Mouse (Mus musculus) hindbrain, postnatal 0 days (tissue): ENCODE results near the gene Rilpl1. TPM values are rescaled to one million over a fixed set of nuclear protein-coding genes. Genes with fewer than 3 reads are reported as not detected.

Source experiments
- ATAC-seq: fragments of 200-750 bp; cut with Nextera tagmentation; 2 replicates; pipeline ENCODE4 v1.8.0; 2017; ENCODE audit warnings: mild to moderate bottlenecking, moderate TSS enrichment, moderate library complexity
- DNase-seq: peaks from one replicate; pipeline ENCODE4 v3.0.0-alpha.2; 2015; ENCODE audit warnings: low spot score
- H3K27ac ChIP-seq: fragments of 300-500 bp; sonication (generic); 2 replicates; pipeline ENCODE4 v1.5.1; 2014; ENCODE audit warnings: mild to moderate bottlenecking
- H3K27me3 ChIP-seq: fragments of 300-500 bp; sonication (generic); 2 replicates; pipeline ENCODE4 v1.6.1; 2014; ENCODE audit warnings: low read length, mixed read lengths; ENCODE audit not compliant: insufficient read depth
- H3K36me3 ChIP-seq: fragments of 300-500 bp; sonication (generic); 2 replicates; pipeline ENCODE4 v1.6.1; 2014; ENCODE audit warnings: low read length, mixed read lengths; ENCODE audit not compliant: insufficient read depth
- H3K4me1 ChIP-seq: fragments of 300-500 bp; sonication (generic); 2 replicates; pipeline ENCODE4 v1.6.1; 2014; ENCODE audit warnings: antibody characterized with exemption, low read length, mixed read lengths; ENCODE audit not compliant: insufficient read depth
- H3K4me2 ChIP-seq: fragments of 300-500 bp; sonication (generic); 2 replicates; pipeline ENCODE4 v1.6.1; 2014; ENCODE audit warnings: low read depth, mild to moderate bottlenecking, low read length, moderate library complexity, mixed read lengths
- H3K4me3 ChIP-seq: fragments of 300-500 bp; sonication (generic); 2 replicates; pipeline ENCODE4 v1.5.1; 2014; ENCODE audit warnings: low read length
- H3K9ac ChIP-seq: fragments of 300-500 bp; sonication (generic); replicated peaks from 2 replicates; pipeline ENCODE4 v1.6.1; 2014; ENCODE audit warnings: mild to moderate bottlenecking, low read length, moderate library complexity, mixed read lengths
- H3K9me3 ChIP-seq: fragments of 300-500 bp; sonication (generic); 2 replicates; pipeline ENCODE4 v1.6.1; 2016; ENCODE audit warnings: low read length, mixed read lengths
- CTCF ChIP-seq: IDR thresholded peaks from 2 replicates; pipeline ENCODE4 v1.5.1; 2016; ENCODE audit warnings: antibody characterized with exemption, control low read depth, low read depth
- WGBS: fragments of 180-500 bp; shearing (Covaris S2); extraction: QIAGEN DNeasy Blood & Tissue Kit; methylation state at CpG from one replicate; pipeline ENCODE4 v1.1.7; 2014; 5-methylcytosine and 5-hydroxymethylcytosine counted together
- polyA plus RNA-seq: library from polyadenylated mRNA; unstranded; fragments of >200 nt; fragmentation: Nextera tagmentation; extraction: Ambion mirVana; gene quantifications from 2 replicates; pipeline ENCODE4 v1.2.1, GENCODE M21; 2015
- total RNA-seq: library from RNA; depleted of rRNA; stranded (reverse); fragments of >200 nt; gene quantifications from 2 replicates; pipeline ENCODE4 v1.2.3, GENCODE M21; 2014

Gene Rilpl1
- total and polyA plus RNA-seq, 2 experiments from 2014 or later = 12.4 to 13.3 TPM

GRCm38 (mm10) chr5:124540383-124540786, 9.2 kb upstream of the Rilpl1 start, which contains the start of gene Tmed2:
Gene Tmed2 (plus strand): TSS chr5:124540695.
- peak within 1 kb of the TSS; percentile 63 for H3K4me3 ChIP-seq
- peak within 1 kb of the TSS; percentile 68 for H3K4me2 ChIP-seq
- H3K27me3 ChIP-seq = no peaks in the 10 kb centered on the region
- no peaks in the 10 kb centered on the region for H3K9me3 ChIP-seq
- peak within 1 kb of the TSS; percentile 78 for H3K27ac ChIP-seq
- under 1% methylated on average over 33 of the region's 35 CpGs for WGBS
- ATAC-seq (peak; percentile 97), DNase-seq (peak; percentile 99)
- H3K9ac ChIP-seq = peak within 1 kb of the TSS; percentile 66
- peaks cover 11% of the 10 kb centered on the region; the same call in 1 of the 2 replicates for H3K36me3 ChIP-seq
- TF ChIP-seq CTCF = peak; percentile 53
- no peaks in the 10 kb centered on the region; the same call in 1 of the 2 replicates for H3K4me1 ChIP-seq

DNA sequence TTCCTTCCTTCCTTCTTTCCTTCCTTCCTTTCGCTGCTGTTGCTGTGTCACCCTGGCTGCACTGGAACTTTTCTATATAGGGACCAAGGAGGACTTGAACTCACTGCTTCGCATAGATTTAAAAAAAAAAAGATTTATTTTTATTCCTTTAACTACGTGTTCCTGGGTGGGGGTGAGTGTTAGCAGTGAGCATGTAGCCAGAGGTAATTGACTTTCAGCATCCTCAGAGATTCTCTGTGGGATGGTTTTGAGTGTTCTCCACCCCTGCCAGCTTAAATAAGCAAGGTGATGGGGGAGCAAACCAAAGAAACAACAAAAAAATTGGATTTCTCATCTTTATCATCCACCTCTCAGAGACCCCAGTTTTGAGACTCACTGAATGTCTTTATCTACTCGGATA, 8.7 kb upstream of the Rilpl1 start:
- H3K36me3 ChIP-seq = peaks cover 6% of the 10 kb centered on the region; the same call in 1 of the 2 replicates
- 75% methylated on average over 4 of the region's 4 CpGs for WGBS
- no peaks in the 10 kb centered on the region; the same call in 1 of the 2 replicates for H3K4me1 ChIP-seq
- peak overlapping the region; percentile 48 for H3K4me2 ChIP-seq
- peak overlapping the region; percentile 78 for H3K27ac ChIP-seq
- no peaks in the 10 kb centered on the region for H3K27me3 ChIP-seq
- no peak overlapping the region; the same call in 1 of the 2 replicates for H3K9ac ChIP-seq
- ATAC-seq (no peak), DNase-seq (no peak)
- H3K9me3 ChIP-seq = no peaks in the 10 kb centered on the region
- H3K4me3 ChIP-seq = peak overlapping the region; percentile 63; the same call in 1 of the 2 replicates
- TF ChIP-seq CTCF = no peak

DNA sequence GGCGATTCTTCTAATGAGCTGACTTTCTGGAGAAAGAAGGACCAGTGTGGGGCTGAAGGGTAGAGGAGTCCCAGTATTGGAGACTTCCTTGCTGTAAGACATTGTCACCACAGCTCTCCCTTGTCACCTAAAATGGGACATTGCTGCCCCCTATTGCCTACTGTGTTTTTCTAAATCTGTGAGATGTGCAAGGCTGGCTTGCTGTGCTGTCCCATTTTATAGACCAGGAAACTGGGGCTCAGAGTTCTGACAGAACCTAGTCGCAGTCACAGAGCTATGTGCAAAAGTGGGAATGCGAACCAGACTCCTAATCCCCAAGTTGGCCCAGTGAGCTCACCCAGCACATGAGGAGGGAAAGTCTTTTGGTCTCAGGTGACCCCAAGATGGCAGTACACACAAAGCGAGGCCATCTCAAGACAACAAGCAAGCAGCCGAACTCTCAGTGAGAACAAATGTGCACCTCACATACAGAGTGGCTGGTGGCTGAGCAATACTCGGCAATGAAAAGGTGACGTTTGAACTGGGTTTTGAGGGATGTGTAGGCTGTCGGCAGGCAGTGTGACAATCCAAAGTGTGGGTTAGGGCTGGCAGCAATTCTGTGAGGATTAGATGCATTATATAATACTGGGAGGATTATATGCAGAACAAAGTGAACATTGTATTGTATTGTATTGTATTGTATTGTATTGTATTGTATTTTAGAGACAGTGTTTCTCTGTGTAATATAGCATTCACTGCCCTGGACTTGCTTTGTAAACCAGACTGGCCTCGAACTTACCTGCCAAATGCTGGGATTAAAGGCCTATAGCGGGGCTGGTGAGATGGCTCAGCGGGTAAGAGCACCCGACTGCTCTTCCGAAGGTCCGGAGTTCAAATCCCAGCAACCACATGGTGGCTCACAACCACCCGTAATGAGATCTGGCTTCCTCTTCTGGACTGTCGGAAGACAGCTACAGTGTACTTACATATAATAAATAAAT, 7.9 kb upstream of the Rilpl1 start:
- DNase-seq (peak; percentile 51), ATAC-seq (no peak)
- no peaks in the 10 kb centered on the region; the same call in 1 of the 2 replicates for H3K4me1 ChIP-seq
- no peak overlapping the region for H3K27ac ChIP-seq
- H3K4me2 ChIP-seq = no peak overlapping the region
- peaks cover 2% of the 10 kb centered on the region; the same call in 1 of the 2 replicates for H3K36me3 ChIP-seq
- no peaks in the 10 kb centered on the region for H3K27me3 ChIP-seq
- H3K4me3 ChIP-seq = no peak overlapping the region
- TF ChIP-seq CTCF = peak; percentile 50
- WGBS = 76% methylated on average over 15 of the region's 16 CpGs
- no peak overlapping the region for H3K9ac ChIP-seq
- H3K9me3 ChIP-seq = no peaks in the 10 kb centered on the region

DNA sequence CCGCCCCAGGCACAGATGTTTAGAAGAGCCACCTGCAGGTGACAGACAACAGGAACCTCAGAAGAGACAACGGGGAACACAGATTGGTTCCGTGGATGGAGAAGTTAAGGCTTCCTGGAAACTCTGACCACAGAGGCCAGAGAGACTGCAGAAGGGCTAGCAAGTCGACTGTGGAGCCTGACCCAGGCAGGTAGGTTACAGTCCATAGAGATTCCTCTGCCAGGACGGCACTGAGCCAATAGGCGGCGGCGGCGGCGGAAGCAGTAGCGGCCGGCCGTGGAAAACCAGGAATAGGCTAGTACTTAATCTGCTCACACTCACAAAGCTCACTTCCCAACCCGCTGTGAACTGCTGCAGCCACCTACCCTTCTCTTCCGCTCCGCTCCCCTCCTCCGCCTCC, 5.6 kb upstream of the Rilpl1 start:
- H3K4me2 ChIP-seq = peak overlapping the region; percentile 43
- no peaks in the 10 kb centered on the region for H3K36me3 ChIP-seq
- ATAC-seq = no peak
- 9% methylated on average over 17 of the region's 17 CpGs for WGBS
- peak overlapping the region; percentile 7; the same call in 1 of the 2 replicates for H3K9ac ChIP-seq
- peak; percentile 13; the same call in 1 of the 2 replicates for TF ChIP-seq CTCF
- H3K27me3 ChIP-seq = no peaks in the 10 kb centered on the region
- no peaks in the 10 kb centered on the region for H3K9me3 ChIP-seq
- no peak overlapping the region for H3K27ac ChIP-seq
- DNase-seq = peak; percentile 12
- peaks cover under 1% of the 10 kb centered on the region; the same call in 1 of the 2 replicates for H3K4me1 ChIP-seq
- 0 out of 2 replicates have a peak overlapping the region, but pooled peaks have one; percentile 7 for H3K4me3 ChIP-seq

- no peaks in the 10 kb centered on the region for H3K27me3 ChIP-seq
- no peak overlapping the region for H3K4me3 ChIP-seq
- H3K4me1 ChIP-seq = peaks cover 4% of the 10 kb centered on the region
- no peak for TF ChIP-seq CTCF
- no peak overlapping the region for H3K27ac ChIP-seq
- H3K4me2 ChIP-seq = no peak overlapping the region
- no peak overlapping the region for H3K9ac ChIP-seq
- no peaks in the 10 kb centered on the region for H3K9me3 ChIP-seq
- 70% methylated on average over 5 of the region's 5 CpGs for WGBS
- H3K36me3 ChIP-seq = no peaks in the 10 kb centered on the region
- ATAC-seq (no peak), DNase-seq (no peak)
These were observed 3.8 kb upstream of the Rilpl1 start for GRCm38 (mm10) chr5:124535016-124535415.

DNA sequence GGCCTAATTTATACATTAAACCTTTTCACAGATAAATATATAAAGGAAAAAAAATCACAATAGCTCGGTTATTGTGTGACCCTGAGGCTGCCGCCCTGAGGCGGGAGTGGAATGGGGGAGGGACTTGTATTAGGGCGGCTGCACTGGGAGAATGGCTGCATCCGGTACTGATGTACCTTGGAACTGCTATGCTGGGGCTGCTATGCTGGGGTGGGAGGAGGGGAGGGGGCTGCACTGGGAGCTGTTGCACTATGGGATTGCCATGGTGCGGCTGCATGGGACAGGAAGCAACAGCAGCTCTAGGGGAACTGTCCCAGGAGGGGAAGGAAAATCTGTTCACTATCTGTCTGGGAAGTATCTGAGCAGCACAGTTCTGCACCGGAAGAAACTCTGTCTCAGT, 1.3 kb upstream of the Rilpl1 start:
- H3K4me2 ChIP-seq = no peak overlapping the region
- no peaks in the 10 kb centered on the region for H3K27me3 ChIP-seq
- ATAC-seq (no peak), DNase-seq (no peak)
- H3K27ac ChIP-seq = no peak overlapping the region
- H3K4me1 ChIP-seq = peaks cover 4% of the 10 kb centered on the region
- no peak overlapping the region for H3K9ac ChIP-seq
- 43% methylated on average over 7 of the region's 7 CpGs for WGBS
- no peaks in the 10 kb centered on the region for H3K36me3 ChIP-seq
- no peaks in the 10 kb centered on the region for H3K9me3 ChIP-seq
- no peak overlapping the region for H3K4me3 ChIP-seq
- no peak for TF ChIP-seq CTCF
